Mouse (Mus musculus) left cerebral cortex, postnatal 4 days (tissue): ENCODE measurements at regions not wholly inside any gene's neighbourhood (a gene's known extent, or its start where the extent isn't known, plus 50 kb on each side); places are given as distances from the start of the nearest gene placed in this dataset.

Experiments used
- DNase-seq: peaks from one replicate; pipeline ENCODE4 v3.0.0-alpha.2; 2022
- intact Hi-C: fragments of 180-260 bp; cut with DNase I; formaldehyde crosslinking; loops from one replicate; pipeline ENCODE4 v1.15.1; 2025

GRCm38 (mm10) chr3:155246628-155247027, 153.4 kb downstream of the Lrriq3 start:
- DNase-seq = no peak
- intact Hi-C loops = no loop called here

- DNase-seq = no peak
- intact Hi-C loops = no loop called here
Measured at GRCm38 (mm10) chr3:155247124-155247523, 153.9 kb downstream of the Lrriq3 start.

GRCm38 (mm10) chr3:155247929-155248328, 154.7 kb downstream of the Lrriq3 start:
- intact Hi-C loops = no loop called here
- DNase-seq = no peak

- intact Hi-C loops = no loop called here
- no peak for DNase-seq
Measured at GRCm38 (mm10) chr3:155250904-155251303, 157.7 kb downstream of the Lrriq3 start.

GRCm38 (mm10) chr3:155298206-155298605, 205.0 kb downstream of the Lrriq3 start:
- intact Hi-C loops = no loop called here
- DNase-seq = no peak

GRCm38 (mm10) chr3:155298724-155299123, 205.5 kb downstream of the Lrriq3 start:
- intact Hi-C loops = no loop called here
- no peak for DNase-seq

- intact Hi-C loops = no loop called here
- DNase-seq = no peak
Measured at GRCm38 (mm10) chr3:155322322-155322721, 229.1 kb downstream of the Lrriq3 start.

GRCm38 (mm10) chr3:155329701-155330100, 236.5 kb downstream of the Lrriq3 start:
- DNase-seq = peak; percentile 35
- intact Hi-C loops = no loop called here

- DNase-seq = no peak
Measured at GRCm38 (mm10) chr3:155349185-155349584, 256.0 kb downstream of the Lrriq3 start.

GRCm38 (mm10) chr3:155351636-155352035, 258.4 kb downstream of the Lrriq3 start:
- intact Hi-C loops = no loop called here
- no peak for DNase-seq

More at GRCm38 (mm10) chr3:155349185-155349584, 256.0 kb downstream of the Lrriq3 start:
- intact Hi-C loops = no loop called here

- intact Hi-C loops = no loop called here
- peak; percentile 18 for DNase-seq
Measured at GRCm38 (mm10) chr3:155352277-155352802, 259.1 kb downstream of the Lrriq3 start.

GRCm38 (mm10) chr3:155360399-155360798, 267.2 kb downstream of the Lrriq3 start:
- intact Hi-C loops = no loop called here
- peak; percentile 13 for DNase-seq

- intact Hi-C loops = no loop called here
- no peak for DNase-seq
Measured at GRCm38 (mm10) chr3:155370716-155371115, 277.5 kb downstream of the Lrriq3 start.

GRCm38 (mm10) chr3:155373591-155373990, 280.4 kb downstream of the Lrriq3 start:
- intact Hi-C loops = no loop called here
- no peak for DNase-seq

GRCm38 (mm10) chr3:155381910-155382309, 288.7 kb downstream of the Lrriq3 start:
- intact Hi-C loops = no loop called here
- no peak for DNase-seq

GRCm38 (mm10) chr3:155382817-155383216, 289.6 kb downstream of the Lrriq3 start:
- DNase-seq = no peak
- intact Hi-C loops = no loop called here

- intact Hi-C loops = no loop called here
- no peak for DNase-seq
Measured at GRCm38 (mm10) chr3:155390666-155391065, 297.4 kb downstream of the Lrriq3 start.

GRCm38 (mm10) chr3:155396134-155396533, 302.9 kb downstream of the Lrriq3 start:
- intact Hi-C loops = no loop called here

GRCm38 (mm10) chr3:155401763-155402162, 308.5 kb downstream of the Lrriq3 start:
- DNase-seq = no peak
- intact Hi-C loops = no loop called here

More at GRCm38 (mm10) chr3:155396134-155396533, 302.9 kb downstream of the Lrriq3 start:
- DNase-seq = no peak

- DNase-seq = no peak
- intact Hi-C loops = no loop called here
Measured at GRCm38 (mm10) chr3:155408907-155409306, 315.7 kb downstream of the Lrriq3 start.

GRCm38 (mm10) chr3:155409371-155409770, 316.1 kb downstream of the Lrriq3 start:
- intact Hi-C loops = no loop called here
- DNase-seq = no peak

GRCm38 (mm10) chr3:155409867-155410266, 316.6 kb downstream of the Lrriq3 start:
- DNase-seq = no peak
- intact Hi-C loops = no loop called here
